Mouse (Mus musculus): ENCODE measurements around the gene Msi1. TPM values are rescaled to one million over a fixed set of nuclear protein-coding genes. Genes with fewer than 3 reads are reported as not detected.

The Msi1 gene
- polyA plus RNA-seq, 1 experiment from 2014 or later, result 54.0 TPM

DNA sequence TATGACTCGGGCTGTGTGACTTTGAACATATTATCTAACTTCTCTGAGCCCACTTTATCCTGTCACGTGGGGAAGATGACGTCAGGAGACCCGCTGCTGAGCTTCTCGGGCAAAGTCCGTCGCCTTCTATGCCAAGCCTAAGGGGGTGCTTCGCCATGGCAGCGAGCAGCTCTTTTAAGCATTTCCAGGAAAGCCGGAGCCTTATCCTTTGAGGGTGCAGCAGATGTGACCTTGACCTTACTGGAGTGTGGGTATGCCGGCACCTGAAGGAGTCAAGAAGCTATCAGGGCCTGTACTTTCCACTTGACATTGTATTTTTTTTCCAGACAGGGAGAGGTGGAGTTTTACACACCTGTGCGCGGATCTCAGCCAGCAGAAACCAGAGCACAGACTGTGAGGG is 29.5 kb downstream of the Msi1 start:
- Histone ChIP-seq H3K36me3 (peaks cover 11% of the 10 kb centered on the region), H3K4me3 (no peak overlapping the region), H3K9me3 (replicated peaks) (no peaks in the 10 kb centered on the region), H3K4me1 (0 out of 2 replicates have a peak, but pooled peaks cover 5% of the 10 kb centered on the region), H3K27me3 (ENCODE audit: low read depth, poor library complexity, severe bottlenecking) (no peaks in the 10 kb centered on the region), H3K27ac (no peak overlapping the region)
- no peak for DNase-seq (ENCODE audit: low spot score)
- WGBS, result 67% methylated on average over 13 of the region's 13 CpGs

DNA sequence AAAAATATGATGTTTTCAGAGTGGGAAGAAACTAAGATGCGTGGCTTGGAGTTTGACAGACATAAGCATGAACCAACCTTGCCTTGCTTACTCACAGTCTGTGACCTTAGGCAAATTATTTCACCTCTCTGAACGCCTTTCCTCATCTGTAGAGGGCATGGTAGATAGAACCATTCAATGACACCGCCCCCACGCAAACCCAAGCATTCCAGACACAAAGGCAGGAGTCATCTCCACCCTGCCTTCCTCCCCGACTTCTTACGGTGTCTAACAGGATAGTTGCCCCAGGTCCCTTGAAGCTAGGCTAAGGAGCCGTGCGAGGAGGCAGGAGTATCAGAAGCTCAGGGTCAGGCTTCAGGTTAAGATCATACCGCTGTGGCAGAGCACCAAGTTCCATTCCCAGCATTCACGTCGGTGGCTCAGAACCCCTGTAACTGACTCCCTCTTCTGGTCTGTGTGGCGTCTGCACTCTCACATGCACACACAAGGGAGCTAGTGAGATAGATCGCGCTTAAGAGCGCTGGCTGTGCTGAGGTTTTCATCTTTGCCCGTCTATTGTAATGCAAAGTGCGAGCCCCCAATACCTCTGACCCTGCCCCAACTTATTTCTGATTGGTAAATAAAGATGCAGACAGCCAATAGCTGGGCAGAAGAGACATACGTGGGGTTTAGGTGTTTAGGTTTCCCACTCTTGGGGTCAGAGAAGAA is 35.2 kb downstream of the Msi1 start:
- H3K27ac ChIP-seq, result no peak overlapping the region
- H3K4me3 ChIP-seq, result no peak overlapping the region
- 82% methylated on average over 18 of the region's 18 CpGs for WGBS
- no peaks in the 10 kb centered on the region for H3K36me3 ChIP-seq
- H3K27me3 ChIP-seq (ENCODE audit: low read depth, poor library complexity, severe bottlenecking), result no peaks in the 10 kb centered on the region
- H3K9me3 ChIP-seq (replicated peaks), result no peaks in the 10 kb centered on the region
- no peaks in the 10 kb centered on the region for H3K4me1 ChIP-seq
- no peak for DNase-seq (ENCODE audit: low spot score)

DNA sequence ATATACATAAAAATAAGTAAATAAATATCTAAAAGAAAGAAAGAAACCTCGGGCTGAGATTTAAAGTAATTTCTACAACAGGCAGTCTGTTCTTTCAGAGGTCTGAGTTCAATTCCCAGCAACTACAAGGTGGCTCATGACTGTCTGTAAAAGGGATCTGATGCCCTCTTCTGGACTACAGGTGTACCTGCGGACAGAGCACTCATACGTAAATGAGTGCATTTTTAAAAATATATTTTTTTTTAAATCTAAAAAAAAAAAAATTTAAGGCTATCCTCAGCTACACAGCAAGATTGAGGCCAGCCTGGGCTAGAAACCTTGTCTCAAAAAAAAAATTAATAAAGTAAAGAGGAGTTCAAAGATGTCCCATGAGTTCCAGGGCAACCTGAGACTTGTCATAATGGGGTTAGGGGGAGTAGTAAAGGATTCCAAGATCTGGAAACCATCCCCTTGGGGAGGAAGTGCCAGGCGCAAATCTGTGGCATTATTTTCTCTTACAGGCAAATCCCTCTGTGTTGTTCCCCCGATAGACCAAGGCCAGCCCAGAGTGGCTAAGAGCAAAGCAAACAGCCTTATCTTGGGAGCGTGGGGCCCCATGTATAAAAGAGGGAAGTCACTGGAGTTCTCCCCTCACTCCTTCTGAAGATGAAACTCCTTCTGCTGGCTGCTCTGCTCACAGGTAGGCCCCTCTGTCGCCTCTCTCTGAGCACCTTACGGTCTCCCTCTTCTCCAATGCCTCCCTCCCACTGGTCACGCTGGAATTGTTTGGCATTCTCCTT is 36.4 kb downstream of the Msi1 start, which contains the start of gene Pla2g1b:
Pla2g1b (plus strand) TSS at position 621 of the 779 bp plus-strand sequence.
- DNase-seq (ENCODE audit: low spot score), result no peak
- Histone ChIP-seq H3K4me1 (0 out of 2 replicates have a peak, but pooled peaks cover 8% of the 10 kb centered on the region), H3K4me3 (no peak within 1 kb of the TSS), H3K36me3 (no peaks in the 10 kb centered on the region), H3K27me3 (ENCODE audit: low read depth, poor library complexity, severe bottlenecking) (no peaks in the 10 kb centered on the region), H3K9me3 (replicated peaks) (no peaks in the 10 kb centered on the region), H3K27ac (no peak within 1 kb of the TSS)
- WGBS, result 51% methylated on average over 9 of the region's 9 CpGs

DNA sequence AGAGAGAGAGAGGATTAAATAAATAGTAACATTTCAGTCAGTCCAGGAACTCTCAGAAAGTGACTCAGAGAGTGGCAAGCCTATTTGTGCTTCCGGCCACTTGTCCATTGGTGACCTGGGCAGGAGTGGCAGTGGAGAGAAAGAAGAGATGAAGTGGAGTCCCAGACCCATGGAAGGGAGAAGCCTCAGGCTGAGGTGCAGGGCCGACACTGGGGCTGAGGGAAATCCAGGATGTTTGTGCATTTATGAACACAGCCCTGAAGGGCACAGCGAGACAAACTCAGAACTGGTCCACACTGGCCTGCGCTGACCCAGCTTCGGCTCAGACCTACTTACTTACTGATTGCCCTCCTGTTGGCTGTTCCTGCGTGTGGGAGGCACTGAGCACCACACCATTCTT is 40.4 kb downstream of the Msi1 start:
- H3K27ac ChIP-seq, result no peak overlapping the region
- DNase-seq (ENCODE audit: low spot score), result no peak
- 65% methylated on average over 6 of the region's 6 CpGs for WGBS

DNA sequence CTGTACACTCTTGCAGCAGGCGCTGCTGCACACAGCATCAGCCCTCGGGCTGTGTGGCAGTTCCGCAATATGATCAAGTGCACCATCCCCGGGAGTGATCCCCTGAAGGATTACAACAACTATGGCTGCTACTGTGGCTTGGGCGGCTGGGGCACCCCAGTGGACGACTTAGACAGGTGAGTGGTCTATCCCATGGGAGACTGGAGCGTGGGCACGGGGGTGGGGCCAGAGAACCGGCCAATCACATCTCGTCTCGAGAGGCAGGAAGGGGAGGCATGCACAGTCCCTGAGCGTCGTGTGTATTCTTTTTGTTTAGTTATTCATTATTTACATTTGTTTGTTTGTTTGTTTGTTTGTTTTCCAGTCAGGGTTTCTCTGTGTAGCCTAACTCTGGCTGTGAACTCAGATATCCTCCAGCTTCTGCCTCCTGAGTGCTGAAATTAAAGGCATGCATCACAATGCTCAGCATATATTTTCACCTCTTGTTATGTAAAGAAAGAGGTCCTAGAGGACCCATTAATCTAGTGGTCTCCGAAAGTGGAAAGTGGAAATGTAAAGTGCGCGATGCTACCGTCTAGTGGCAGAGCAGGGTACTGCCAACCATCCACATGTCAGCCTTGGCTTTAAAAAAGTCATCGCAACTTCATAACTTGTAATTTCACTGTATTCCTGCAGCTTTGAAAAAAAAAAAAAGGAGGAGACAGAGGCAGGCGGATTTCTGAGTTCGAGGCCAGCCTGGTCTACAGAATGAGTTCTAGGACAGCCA is 41.5 kb downstream of the Msi1 start:
- Histone ChIP-seq H3K4me3 (no peak overlapping the region), H3K9me3 (replicated peaks) (no peaks in the 10 kb centered on the region), H3K27ac (no peak overlapping the region), H3K4me1 (peaks cover 17% of the 10 kb centered on the region), H3K27me3 (ENCODE audit: low read depth, poor library complexity, severe bottlenecking) (no peaks in the 10 kb centered on the region; the same call in 1 of the 2 replicates), H3K36me3 (no peaks in the 10 kb centered on the region)
- WGBS, result 43% methylated on average over 20 of the region's 20 CpGs
- peak; percentile 63 for DNase-seq (ENCODE audit: low spot score)

More for the DNA sequence above, 40.4 kb downstream of the Msi1 start:
- no peaks in the 10 kb centered on the region; the same call in 1 of the 2 replicates for H3K27me3 ChIP-seq (ENCODE audit: low read depth, poor library complexity, severe bottlenecking)
- 0 out of 2 replicates have a peak, but pooled peaks cover 8% of the 10 kb centered on the region for H3K4me1 ChIP-seq
- H3K36me3 ChIP-seq, result no peaks in the 10 kb centered on the region
- no peaks in the 10 kb centered on the region for H3K9me3 ChIP-seq (replicated peaks)
- H3K4me3 ChIP-seq, result no peak overlapping the region

DNA sequence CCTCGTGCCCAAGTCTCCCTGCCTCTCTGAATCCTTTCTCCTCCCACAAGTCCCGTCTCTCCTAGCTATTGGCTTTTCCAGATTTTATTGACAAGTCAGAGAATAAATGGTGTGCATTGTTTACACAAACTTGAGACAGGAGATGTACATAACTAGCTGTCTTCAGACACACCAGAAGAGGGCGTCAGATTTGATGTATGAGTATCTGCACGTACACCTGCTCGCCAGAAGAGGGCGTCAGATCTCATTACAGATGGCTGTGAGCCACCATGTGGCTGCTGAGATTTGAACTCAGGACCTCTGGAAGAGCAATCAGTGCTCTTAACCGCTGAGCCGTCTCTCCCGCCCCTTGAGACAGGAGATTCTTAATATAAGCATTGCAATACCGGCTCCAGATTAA is 43.8 kb downstream of the Msi1 start:
- Histone ChIP-seq H3K4me3 (no peak overlapping the region), H3K4me1 (peaks cover 22% of the 10 kb centered on the region), H3K27ac (no peak overlapping the region), H3K36me3 (peaks cover 3% of the 10 kb centered on the region), H3K9me3 (replicated peaks) (no peaks in the 10 kb centered on the region), H3K27me3 (ENCODE audit: low read depth, poor library complexity, severe bottlenecking) (no peaks in the 10 kb centered on the region; the same call in 1 of the 2 replicates)
- DNase-seq (ENCODE audit: low spot score), result no peak
- 79% methylated on average over 10 of the region's 10 CpGs for WGBS

DNA sequence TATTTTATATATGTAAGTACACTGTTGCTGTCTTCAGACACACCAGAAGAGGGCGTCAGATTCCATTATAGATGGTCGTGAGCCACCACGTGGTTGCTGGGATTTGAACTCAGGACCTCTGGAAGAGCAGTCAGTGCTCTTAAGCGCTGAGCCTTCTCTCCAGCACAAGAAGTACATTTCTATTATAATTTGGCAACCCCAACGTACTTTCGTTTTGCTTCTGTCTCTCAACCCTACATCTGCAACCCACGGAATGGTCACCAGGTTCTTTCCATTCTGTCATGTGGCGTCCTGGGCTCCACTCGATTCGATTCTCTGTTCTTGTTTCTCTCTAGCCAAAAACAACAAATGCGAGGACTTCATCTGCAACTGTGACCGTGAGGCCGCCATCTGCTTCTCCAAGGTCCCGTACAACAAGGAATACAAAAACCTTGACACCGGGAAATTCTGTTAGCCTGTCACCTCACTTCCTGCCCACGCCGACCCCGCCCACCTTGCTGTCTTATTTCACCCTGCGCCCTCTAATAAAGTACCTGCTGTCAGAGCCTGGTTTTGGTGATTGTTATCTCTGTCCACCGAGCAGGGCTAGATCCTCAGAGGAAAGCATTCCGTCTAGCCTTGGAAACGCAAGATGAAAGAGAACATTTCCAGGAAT is 44.9 kb downstream of the Msi1 start:
- Histone ChIP-seq H3K36me3 (peaks cover 4% of the 10 kb centered on the region), H3K4me1 (peaks cover 22% of the 10 kb centered on the region), H3K4me3 (no peak overlapping the region), H3K27ac (no peak overlapping the region), H3K9me3 (replicated peaks) (no peaks in the 10 kb centered on the region), H3K27me3 (ENCODE audit: low read depth, poor library complexity, severe bottlenecking) (peaks cover 2% of the 10 kb centered on the region)
- DNase-seq (ENCODE audit: low spot score), result no peak
- 76% methylated on average over 22 of the region's 22 CpGs for WGBS

DNA sequence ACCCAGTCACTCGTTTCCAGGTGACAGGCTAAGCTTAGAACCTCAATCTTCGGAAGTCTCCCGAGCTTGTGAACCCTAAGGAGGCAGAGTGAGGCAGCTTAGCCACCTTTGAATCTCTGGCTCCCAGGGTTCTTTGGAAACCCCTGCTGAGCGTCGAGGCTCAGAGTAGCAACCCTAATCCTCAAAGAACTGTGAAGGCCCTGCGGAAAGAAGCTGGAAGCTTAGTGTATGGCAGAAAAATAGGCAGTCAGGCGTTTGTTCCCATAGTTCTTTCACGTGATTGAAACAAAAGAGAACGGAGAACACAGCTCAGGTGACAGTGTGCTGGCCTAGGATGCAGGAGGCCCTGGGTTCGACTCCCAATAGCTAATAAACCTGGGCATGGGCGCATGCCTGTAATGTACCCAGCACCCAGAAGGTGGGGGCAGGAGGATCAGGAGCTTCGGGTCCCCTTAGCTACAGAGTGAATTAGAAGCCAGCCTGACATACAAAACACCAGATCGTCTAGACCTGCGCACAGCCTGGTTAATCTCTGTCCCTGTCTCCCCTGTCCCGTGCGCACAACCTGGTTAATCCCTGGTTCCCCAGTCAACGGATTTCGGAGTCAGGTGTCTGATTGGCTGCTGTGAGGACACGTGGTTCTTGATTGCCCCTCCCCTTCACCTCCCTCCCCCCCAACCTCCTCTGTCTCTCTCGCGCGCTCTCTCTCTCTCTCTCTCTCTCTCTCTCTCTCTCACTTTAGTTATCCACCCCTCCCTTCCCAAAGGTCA is 46.1 kb downstream of the Msi1 start:
- peaks cover 9% of the 10 kb centered on the region for H3K36me3 ChIP-seq
- peak; percentile 74 for DNase-seq (ENCODE audit: low spot score)
- H3K9me3 ChIP-seq (replicated peaks), result no peaks in the 10 kb centered on the region
- H3K27me3 ChIP-seq (ENCODE audit: low read depth, poor library complexity, severe bottlenecking), result peaks cover 14% of the 10 kb centered on the region
- 17% methylated on average over 22 of the region's 22 CpGs for WGBS
- peaks cover 22% of the 10 kb centered on the region for H3K4me1 ChIP-seq
- peak overlapping the region; percentile 83 for H3K27ac ChIP-seq
- H3K4me3 ChIP-seq, result peak overlapping the region; percentile 50

DNA sequence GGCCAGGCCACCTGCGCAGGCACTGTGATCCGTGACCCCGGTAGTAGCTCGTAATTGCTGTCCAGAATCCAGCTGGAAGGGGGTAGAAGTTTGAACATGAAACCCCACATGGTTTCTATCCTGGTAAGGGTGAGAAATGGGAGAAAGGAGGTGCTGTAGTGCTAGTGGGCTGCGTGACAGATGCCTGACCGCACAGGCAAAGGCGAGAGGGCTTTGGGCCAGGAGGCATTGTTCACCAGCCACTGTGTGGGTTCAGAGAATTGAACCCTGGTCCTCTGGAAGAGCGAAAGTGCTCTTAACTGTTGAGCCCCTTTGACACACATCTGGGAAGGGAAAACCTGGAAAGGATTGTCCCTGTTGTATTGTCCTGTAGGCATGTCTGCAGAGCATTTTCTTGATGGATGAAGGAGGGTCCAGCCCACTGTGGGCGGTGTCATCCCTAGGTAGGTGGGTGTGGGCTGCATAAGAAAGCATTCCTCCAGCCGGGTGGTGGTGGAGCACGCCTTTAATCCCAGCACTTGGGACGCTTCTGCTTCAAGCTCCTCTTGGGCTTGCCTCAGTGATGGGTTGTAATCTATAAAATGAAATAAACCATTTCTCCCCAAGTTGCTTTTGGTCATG is 46.8 kb downstream of the Msi1 start:
- Histone ChIP-seq H3K9me3 (replicated peaks) (no peaks in the 10 kb centered on the region), H3K36me3 (peaks cover 9% of the 10 kb centered on the region), H3K4me1 (peaks cover 19% of the 10 kb centered on the region), H3K4me3 (peak overlapping the region; percentile 50), H3K27me3 (ENCODE audit: low read depth, poor library complexity, severe bottlenecking) (peaks cover 21% of the 10 kb centered on the region), H3K27ac (peak overlapping the region; percentile 83)
- 34% methylated on average over 12 of the region's 12 CpGs for WGBS
- no peak for DNase-seq (ENCODE audit: low spot score)

DNA sequence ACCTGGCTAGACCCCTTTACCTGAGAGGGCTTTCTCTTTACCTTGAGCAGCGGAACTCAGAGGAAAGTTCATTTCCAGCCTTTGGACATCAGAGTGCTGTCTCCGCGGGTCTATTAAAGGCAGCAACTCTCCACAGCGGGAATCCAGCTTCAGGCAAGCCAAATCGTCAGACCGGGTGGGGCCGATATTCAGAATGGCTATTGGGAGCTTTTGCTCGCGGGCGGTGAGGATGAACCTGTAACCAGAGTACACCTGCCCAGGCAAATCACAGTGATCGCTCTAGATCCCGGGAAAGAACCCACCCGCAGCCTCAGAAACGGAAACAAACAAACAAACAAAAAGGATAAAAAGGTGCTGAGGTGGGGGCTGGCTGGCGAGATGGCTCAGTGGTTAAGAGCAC is 50.2 kb downstream of the Msi1 start:
- WGBS, result 36% methylated on average over 15 of the region's 15 CpGs

DNA sequence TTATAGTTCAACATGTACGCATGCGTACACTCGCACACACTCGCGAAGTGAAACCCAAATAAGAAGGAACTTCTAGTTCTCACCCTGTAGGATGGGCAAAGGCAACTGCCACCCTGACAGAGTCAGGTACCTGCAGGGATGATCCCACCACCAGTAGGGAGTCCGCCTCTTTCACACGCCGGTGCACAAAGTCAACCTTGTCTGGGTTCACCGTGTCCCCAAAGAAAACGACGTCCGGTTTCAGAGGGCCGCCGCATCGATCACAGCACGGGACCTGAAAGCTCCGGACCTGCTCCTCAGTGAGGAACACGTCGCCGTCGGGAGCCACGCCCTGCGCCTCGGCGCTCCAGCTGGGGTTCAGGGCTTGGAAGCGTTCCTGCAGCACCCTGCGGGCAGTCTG is 50.7 kb downstream of the Msi1 start:
- Histone ChIP-seq H3K27ac (no peak overlapping the region), H3K4me3 (peak overlapping the region; percentile 34), H3K36me3 (peaks cover 9% of the 10 kb centered on the region), H3K4me1 (peaks cover 36% of the 10 kb centered on the region), H3K9me3 (replicated peaks) (no peaks in the 10 kb centered on the region), H3K27me3 (ENCODE audit: low read depth, poor library complexity, severe bottlenecking) (peaks cover 45% of the 10 kb centered on the region)
- WGBS, result 19% methylated on average over 27 of the region's 27 CpGs
- no peak for DNase-seq (ENCODE audit: low spot score)

More for the DNA sequence above, 50.2 kb downstream of the Msi1 start:
- H3K4me3 ChIP-seq, result no peak overlapping the region
- H3K27me3 ChIP-seq (ENCODE audit: low read depth, poor library complexity, severe bottlenecking), result peaks cover 45% of the 10 kb centered on the region
- no peak overlapping the region for H3K27ac ChIP-seq
- no peaks in the 10 kb centered on the region for H3K9me3 ChIP-seq (replicated peaks)
- DNase-seq (ENCODE audit: low spot score), result no peak
- H3K4me1 ChIP-seq, result peaks cover 31% of the 10 kb centered on the region
- H3K36me3 ChIP-seq, result peaks cover 9% of the 10 kb centered on the region

All from limb, embryonic 10.5 days (tissue).